Mouse (Mus musculus): ENCODE data around the gene Tmem176b. TPM values are rescaled to one million over a fixed set of nuclear protein-coding genes. Genes with fewer than 3 reads are reported as not detected.

Gene Tmem176b
- total RNA-seq, 1 experiment from 2014 or later: 28.4 TPM

DNA sequence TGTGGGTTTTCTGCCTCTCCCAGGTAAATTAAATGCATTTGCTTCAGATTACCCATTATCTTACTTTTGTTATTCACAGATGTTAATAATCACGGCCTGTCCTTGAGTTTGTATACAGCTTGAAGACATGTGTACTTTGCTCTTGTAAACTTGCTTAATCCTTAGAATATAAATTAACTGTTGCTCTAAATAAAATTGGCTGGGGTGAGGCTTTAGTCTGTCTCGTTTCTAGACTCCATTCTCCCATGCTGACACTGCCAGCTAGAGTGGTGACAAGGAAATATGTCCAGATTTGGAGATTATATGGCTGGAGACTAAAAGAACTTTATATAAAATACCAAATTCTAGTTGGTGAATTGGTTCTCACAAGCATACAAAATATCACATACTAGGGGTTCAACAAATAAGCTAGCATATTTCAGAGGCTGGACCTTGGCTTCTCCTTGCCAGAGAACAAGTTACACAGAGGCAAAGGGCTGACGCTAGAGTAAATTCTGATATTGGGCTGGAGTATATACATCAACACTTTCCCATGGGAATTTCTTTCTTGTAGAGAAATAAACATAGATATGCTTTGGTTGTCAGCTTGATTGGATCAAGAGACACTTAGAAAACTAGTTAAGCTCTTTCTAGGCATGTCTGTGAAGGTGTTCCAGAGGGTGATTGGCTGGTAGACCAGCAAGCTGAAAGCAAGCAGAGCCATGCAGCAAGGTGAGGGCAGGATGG is 31.6 kb downstream of the Tmem176b start:
- no peak for ATAC-seq (replicated peaks; ENCODE audit: insufficient number of reproducible peaks, low FRiP score, low TSS enrichment, poor library complexity, severe bottlenecking)

DNA sequence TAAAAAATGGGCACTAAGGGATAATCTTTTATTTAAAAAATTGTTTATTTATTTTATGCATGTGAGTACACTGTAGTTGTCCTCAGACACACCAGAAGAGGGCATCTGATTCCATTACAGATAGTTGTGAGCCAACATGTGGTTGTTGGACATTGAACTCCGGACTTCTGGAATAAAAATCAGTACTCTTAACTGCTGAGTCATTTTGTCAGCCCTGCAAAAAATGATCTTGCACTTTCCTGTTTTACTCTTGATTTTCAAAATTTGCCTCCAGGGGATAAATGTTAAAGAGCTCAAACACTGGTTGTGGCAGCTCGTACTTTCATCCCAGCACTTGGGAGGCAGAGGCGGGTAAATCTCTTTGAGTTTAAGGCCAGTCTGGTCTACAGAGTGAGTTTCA is 34.5 kb downstream of the Tmem176b start:
- ATAC-seq (replicated peaks; ENCODE audit: insufficient number of reproducible peaks, low FRiP score, low TSS enrichment, poor library complexity, severe bottlenecking): no peak

DNA sequence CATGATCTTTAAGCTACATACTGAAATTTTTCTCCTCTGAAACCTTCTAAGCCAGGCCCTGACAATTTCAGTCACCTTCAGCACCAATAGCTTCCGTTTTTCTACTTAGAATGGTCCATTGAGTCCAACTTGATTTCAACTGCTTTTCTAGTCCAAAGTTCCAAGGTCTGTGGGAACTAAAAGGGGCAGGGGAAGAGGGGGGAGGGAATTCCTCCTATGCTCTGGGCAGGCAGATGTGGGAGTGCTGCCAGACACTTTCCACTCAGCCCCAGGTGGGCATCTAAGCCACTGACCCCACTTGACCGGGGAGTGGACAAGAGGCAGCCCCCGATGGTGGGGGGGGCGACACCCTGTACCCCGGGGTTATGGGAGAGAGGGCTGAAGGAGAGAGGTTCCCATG is 37.0 kb downstream of the Tmem176b start:
- ATAC-seq (replicated peaks; ENCODE audit: insufficient number of reproducible peaks, low FRiP score, low TSS enrichment, poor library complexity, severe bottlenecking): no peak

DNA sequence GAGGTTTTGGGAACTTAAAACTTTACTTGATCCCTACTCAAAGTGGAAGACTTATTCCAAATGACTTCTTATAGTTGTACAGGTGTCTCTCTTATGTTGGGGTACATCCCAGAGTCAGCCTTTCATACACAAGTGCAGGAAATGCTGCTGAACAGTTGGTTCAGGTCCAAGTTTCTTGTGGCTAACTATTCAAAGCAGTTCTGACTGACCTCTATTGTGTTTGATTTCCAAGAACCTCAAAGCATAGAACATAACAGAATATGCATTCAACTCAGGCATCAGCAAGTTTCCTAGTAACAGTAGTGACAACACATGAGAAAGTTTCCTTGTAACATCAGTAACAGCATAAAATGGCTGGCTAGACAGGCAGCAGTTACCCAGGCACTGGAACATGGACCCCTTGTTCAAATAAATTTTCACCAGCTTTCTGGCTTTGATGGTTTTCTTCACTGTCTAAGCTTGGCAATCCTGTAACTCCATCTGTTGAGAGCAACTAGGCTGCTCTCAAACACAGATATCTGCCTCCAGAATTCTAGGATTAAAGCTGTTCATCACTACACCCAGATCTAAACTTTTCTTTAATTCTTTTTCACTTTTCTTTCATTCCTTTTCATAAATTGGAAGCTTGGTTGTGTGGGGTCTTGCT is 37.8 kb downstream of the Tmem176b start:
- no peak for ATAC-seq (replicated peaks; ENCODE audit: insufficient number of reproducible peaks, low FRiP score, low TSS enrichment, poor library complexity, severe bottlenecking)

DNA sequence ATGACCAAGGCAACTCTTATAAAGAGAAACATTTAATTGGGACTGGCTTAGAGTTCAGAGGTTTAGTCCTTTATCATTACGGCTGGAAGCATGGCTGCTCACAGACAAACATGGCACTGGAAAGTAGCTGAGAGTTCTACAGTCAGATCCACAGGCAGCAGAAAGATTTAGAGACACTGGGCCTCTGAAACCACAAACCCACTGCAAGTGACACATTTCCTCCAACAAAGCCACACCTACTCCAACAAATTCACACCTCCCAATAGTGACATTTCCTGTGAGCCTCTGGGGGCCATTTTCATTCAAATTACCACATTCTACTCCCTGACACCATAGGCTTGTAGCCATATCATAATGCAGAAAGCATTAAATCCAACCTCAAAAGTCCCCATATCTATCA is 39.4 kb downstream of the Tmem176b start:
- peak; percentile 47; the same call in 1 of the 2 replicates for ATAC-seq (replicated peaks; ENCODE audit: insufficient number of reproducible peaks, low FRiP score, low TSS enrichment, poor library complexity, severe bottlenecking)

DNA sequence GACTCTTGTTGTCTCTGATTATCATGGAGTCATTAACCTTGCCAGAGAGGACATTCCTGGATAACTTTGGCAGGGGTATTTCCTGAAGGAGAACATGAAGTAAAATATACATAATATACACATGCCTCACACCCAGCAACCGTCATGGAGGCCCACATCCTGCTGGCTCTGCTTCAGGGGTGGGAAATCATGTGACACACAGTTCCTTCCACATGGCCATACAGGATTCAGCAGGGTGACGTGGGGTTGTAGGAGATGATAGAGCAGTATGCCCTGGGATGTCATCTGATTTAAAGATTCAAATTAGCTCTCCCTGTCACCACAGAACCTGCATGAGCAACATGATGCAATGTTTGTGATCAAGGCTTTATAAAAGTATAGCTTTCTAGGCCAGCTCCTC is 53.4 kb downstream of the Tmem176b start:
- ATAC-seq (replicated peaks; ENCODE audit: insufficient number of reproducible peaks, low FRiP score, low TSS enrichment, poor library complexity, severe bottlenecking): no peak

DNA sequence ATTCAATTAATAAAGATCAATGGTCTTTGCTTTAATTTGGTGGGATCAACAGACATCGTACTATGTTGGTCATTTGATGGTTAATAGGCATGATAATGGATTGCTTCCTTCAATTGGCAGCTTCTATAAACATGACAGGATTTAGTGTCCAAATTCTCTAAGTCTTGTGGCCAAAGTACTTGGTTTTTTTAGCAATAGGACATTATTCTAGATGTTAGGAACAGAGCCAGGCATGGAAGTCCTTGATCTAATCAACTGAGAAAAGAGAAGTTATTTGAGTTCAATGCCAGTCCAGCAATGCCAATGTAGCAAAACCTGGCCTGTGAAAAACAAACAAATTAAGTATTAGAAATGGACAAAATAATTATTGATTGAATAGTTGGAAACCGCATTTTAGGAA is 55.7 kb downstream of the Tmem176b start:
- no peak for ATAC-seq (replicated peaks; ENCODE audit: insufficient number of reproducible peaks, low FRiP score, low TSS enrichment, poor library complexity, severe bottlenecking)

DNA sequence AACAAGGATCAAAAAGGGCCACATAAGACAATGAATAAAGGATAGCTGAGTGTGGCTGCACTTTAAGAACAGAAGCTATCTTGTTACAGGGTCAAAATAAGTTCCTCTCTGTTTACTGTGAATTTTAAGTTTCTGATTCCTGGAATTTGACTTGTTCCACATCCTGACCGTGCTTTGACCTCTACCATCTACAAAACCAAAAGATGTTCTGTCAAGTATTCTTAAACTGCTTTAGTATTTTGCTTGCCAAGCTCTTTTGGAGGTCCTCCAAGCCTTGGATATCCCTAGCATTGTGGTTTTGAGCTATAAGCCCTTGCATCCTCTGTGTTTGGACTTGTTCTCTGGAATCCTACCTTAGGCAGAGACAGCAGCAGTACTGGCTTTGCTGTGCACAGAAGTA is 56.1 kb downstream of the Tmem176b start:
- ATAC-seq (replicated peaks; ENCODE audit: insufficient number of reproducible peaks, low FRiP score, low TSS enrichment, poor library complexity, severe bottlenecking): no peak

DNA sequence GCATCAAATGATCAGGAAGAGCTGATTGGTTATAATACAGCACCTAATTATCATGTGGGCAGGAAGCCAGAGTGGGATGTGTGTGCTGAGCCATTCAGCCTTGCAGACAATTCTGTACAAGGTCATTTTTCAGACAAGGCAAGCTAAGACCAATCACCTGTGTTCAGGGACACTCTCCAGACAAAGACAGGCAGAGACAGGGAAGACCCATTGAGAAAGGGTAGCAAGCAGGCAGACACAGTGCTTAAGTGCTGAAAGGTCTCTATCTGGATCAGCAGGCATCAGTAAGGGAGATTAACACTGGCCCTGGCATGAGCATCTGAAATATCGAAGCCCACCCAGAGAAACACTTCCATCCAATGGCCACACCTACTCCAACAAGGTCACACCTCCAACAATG is 56.9 kb downstream of the Tmem176b start:
- no peak for ATAC-seq (replicated peaks; ENCODE audit: insufficient number of reproducible peaks, low FRiP score, low TSS enrichment, poor library complexity, severe bottlenecking)

Other genes with a start within 250 kb of the Tmem176b start
- gene Repin1, start 247.6 kb downstream of the Tmem176b start, total RNA-seq (2017): 0.85 to 5.5 TPM (median 2.1 TPM) in 3 replicates
- gene Gm44965, start 247.6 kb downstream of the Tmem176b start, total RNA-seq (2017): 7.7 TPM in 1 of 3 replicates, not detected in the others
- 2.6 to 2.8 TPM (median 2.6 TPM) in 3 replicates for gene Zfp775, start 239.4 kb downstream of the Tmem176b start, total RNA-seq (2017)
- gene AI854703, start 214.7 kb downstream of the Tmem176b start, total RNA-seq (2017): 0.19 to 0.21 TPM in 2 of 3 replicates, not detected in the other
- gene Gimap8, start 194.3 kb downstream of the Tmem176b start, total RNA-seq (2017): 132 to 417 TPM (median 134 TPM) in 3 replicates
- 104 to 288 TPM (median 141 TPM) in 3 replicates for gene Gimap9, start 165.4 kb downstream of the Tmem176b start, total RNA-seq (2017)
- gene Gimap4, start 156.9 kb downstream of the Tmem176b start, total RNA-seq (2017): 697 to 2,222 TPM (median 742 TPM) in 3 replicates
- 355 to 968 TPM (median 415 TPM) in 3 replicates for gene Gimap6, start 133.3 kb downstream of the Tmem176b start, total RNA-seq (2017)
- 17.6 to 57.0 TPM (median 34.4 TPM) in 3 replicates for gene Gm28053, start 122.9 kb downstream of the Tmem176b start, total RNA-seq (2017)
- 67.2 to 199 TPM (median 74.1 TPM) in 3 replicates for gene Gimap7, start 122.9 kb downstream of the Tmem176b start, total RNA-seq (2017)
- gene Gimap1, start 102.4 kb downstream of the Tmem176b start, total RNA-seq (2017): 99.2 to 313 TPM (median 123 TPM) in 3 replicates
- gene Gimap5, start 95.3 kb downstream of the Tmem176b start, total RNA-seq (2017): 91.7 to 178 TPM (median 113 TPM) in 3 replicates
- 92.2 to 334 TPM (median 99.5 TPM) in 3 replicates for gene Gimap3, start 70.6 kb downstream of the Tmem176b start, total RNA-seq (2017)
- gene Tmem176a, start 577 bp downstream of the Tmem176b start, total RNA-seq (2017): 2.7 to 9.7 TPM (median 4.4 TPM) in 3 replicates
- not detected in 3 replicates for gene Aoc1, start 31.4 kb upstream of the Tmem176b start, total RNA-seq (2017)
- not detected in 3 replicates for gene 1600015I10Rik, start 88.4 kb upstream of the Tmem176b start, total RNA-seq (2017)
- not detected in 3 replicates for gene Doxl2, start 133.5 kb upstream of the Tmem176b start, total RNA-seq (2017)
- not detected in 3 replicates for gene Svs1, start 145.4 kb upstream of the Tmem176b start, total RNA-seq (2017)
- 0.68 TPM in 1 of 3 replicates, not detected in the others for gene Gpnmb, start 195.1 kb upstream of the Tmem176b start, total RNA-seq (2017)
- gene Malsu1, start 232.3 kb upstream of the Tmem176b start, total RNA-seq (2017): 35.9 to 63.9 TPM (median 48.0 TPM) in 3 replicates

Data from monocyte, adult 5-6 weeks (primary cell).